Mouse (Mus musculus): ENCODE measurements around the gene Ctr9. TPM values are rescaled to one million over a fixed set of nuclear protein-coding genes. Genes with fewer than 3 reads are reported as not detected.

Ctr9 gene
- polyA plus RNA-seq, 1 experiment = 16.7 TPM

- no peak for DNase-seq
- TF ChIP-seq POLR2A (IDR thresholded peaks at IDR 0.05; ENCODE audit: control insufficient read depth, extremely low read depth, insufficient read depth, low read length, poor library complexity) (no peak), CTCF (IDR thresholded peaks at IDR 0.05; ENCODE audit: borderline replicate concordance, control insufficient read depth, extremely low read depth, insufficient read depth, low read length, poor library complexity) (no peak)
- Histone ChIP-seq H3K27ac (ENCODE audit: control insufficient read depth, insufficient read depth, low read length) (no peak overlapping the region), H3K4me3 (ENCODE audit: control insufficient read depth, insufficient read depth, low read length) (no peak overlapping the region), H3K27me3 (ENCODE audit: control insufficient read depth, insufficient read depth, low read length) (no peaks in the 10 kb centered on the region), H3K4me1 (replicated peaks; ENCODE audit: control insufficient read depth, insufficient read depth, low read length) (peaks cover 3% of the 10 kb centered on the region), H3K36me3 (ENCODE audit: control insufficient read depth, insufficient read depth, low read length) (peaks cover 14% of the 10 kb centered on the region)
Observed at GRCm38 (mm10) chr7:111085153-111085552, 56.4 kb downstream of the Ctr9 start.

DNA sequence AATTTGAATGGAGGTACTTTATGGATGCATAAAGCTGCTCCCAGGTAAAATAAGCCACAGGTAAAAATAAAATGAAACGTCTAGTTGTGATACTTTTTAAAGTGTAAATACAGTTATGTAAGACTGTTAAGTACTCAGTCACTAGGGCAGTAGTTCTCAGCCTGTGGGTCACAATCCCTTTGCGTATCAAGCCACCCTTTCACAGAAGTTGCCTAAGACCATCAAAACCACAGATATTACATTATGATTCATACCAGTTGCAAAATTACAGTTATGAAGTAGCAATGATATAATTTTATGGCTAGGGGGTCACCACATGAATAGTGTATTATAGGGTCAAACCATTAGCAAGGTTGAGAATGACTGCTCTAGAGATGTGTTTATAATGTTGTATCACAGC lies 66.4 kb downstream of the Ctr9 start:
- 88% methylated on average over 2 of the region's 2 CpGs for WGBS
- no peak for DNase-seq
- Histone ChIP-seq H3K4me1 (replicated peaks; ENCODE audit: control insufficient read depth, insufficient read depth, low read length) (no peaks in the 10 kb centered on the region), H3K4me3 (ENCODE audit: control insufficient read depth, insufficient read depth, low read length) (no peak overlapping the region), H3K36me3 (ENCODE audit: control insufficient read depth, insufficient read depth, low read length) (no peaks in the 10 kb centered on the region), H3K27ac (ENCODE audit: control insufficient read depth, insufficient read depth, low read length) (no peak overlapping the region), H3K27me3 (ENCODE audit: control insufficient read depth, insufficient read depth, low read length) (no peaks in the 10 kb centered on the region)
- TF ChIP-seq CTCF (IDR thresholded peaks at IDR 0.05; ENCODE audit: borderline replicate concordance, control insufficient read depth, extremely low read depth, insufficient read depth, low read length, poor library complexity) = no peak
- no peak for TF ChIP-seq POLR2A (IDR thresholded peaks at IDR 0.05; ENCODE audit: control insufficient read depth, extremely low read depth, insufficient read depth, low read length, poor library complexity)

DNA sequence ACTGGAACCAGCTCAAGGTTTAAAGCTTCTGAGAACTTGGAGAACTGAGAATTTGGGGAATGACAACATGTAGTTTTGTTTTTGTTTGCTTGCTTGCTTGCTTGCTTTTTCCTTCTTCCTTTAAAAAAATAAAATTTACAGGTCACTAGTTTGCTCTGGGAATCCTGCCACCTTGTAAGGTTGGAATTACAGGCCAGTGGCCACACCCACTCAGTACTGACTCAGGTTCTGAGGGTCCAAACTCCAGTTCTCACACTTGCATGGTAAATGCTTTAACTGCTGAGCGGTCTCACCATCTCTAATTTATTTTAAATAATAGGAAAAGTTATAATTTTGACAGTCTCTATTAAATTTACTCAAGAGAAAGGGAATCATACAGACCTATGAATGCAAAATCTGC lies 69.4 kb downstream of the Ctr9 start:
- 98% methylated on average over 1 of the region's 1 CpGs for WGBS
- Histone ChIP-seq H3K4me3 (ENCODE audit: control insufficient read depth, insufficient read depth, low read length) (no peak overlapping the region), H3K27ac (ENCODE audit: control insufficient read depth, insufficient read depth, low read length) (no peak overlapping the region), H3K27me3 (ENCODE audit: control insufficient read depth, insufficient read depth, low read length) (no peaks in the 10 kb centered on the region), H3K36me3 (ENCODE audit: control insufficient read depth, insufficient read depth, low read length) (no peaks in the 10 kb centered on the region), H3K4me1 (replicated peaks; ENCODE audit: control insufficient read depth, insufficient read depth, low read length) (no peaks in the 10 kb centered on the region)
- DNase-seq = no peak
- TF ChIP-seq POLR2A (IDR thresholded peaks at IDR 0.05; ENCODE audit: control insufficient read depth, extremely low read depth, insufficient read depth, low read length, poor library complexity) (no peak), CTCF (IDR thresholded peaks at IDR 0.05; ENCODE audit: borderline replicate concordance, control insufficient read depth, extremely low read depth, insufficient read depth, low read length, poor library complexity) (no peak)

Other genes with a start within 250 kb of the Ctr9 start
- 14.8 and 16.6 TPM in 2 replicates for gene Rnf141, start 184.5 kb upstream of the Ctr9 start, polyA plus RNA-seq (2012; rRNA removed)
- gene Lyve1, start 165.7 kb upstream of the Ctr9 start, polyA plus RNA-seq (2012; rRNA removed) = 3.1 and 3.4 TPM in 2 replicates
- gene Mrvi1, start 46.5 kb upstream of the Ctr9 start, polyA plus RNA-seq (2012; rRNA removed) = 3.2 and 4.2 TPM in 2 replicates
- 128 and 152 TPM in 2 replicates for gene Eif4g2, start 54.1 kb downstream of the Ctr9 start, polyA plus RNA-seq (2012; rRNA removed)

All from thymus, adult 2 months (tissue).